Mouse (Mus musculus) frontal cortex, adult 2 months (tissue): ENCODE data around the gene Epo. TPM values are rescaled to one million over a fixed set of nuclear protein-coding genes. Genes with fewer than 3 reads are reported as not detected.
A peak's percentile ranks its signal among the peaks of the same experiment; 100 is the strongest.

ENCODE experiments used
- DNase-seq, 2 experiments: peaks; one replicate each; pipeline ENCODE4 v3.0.0; 2022; ENCODE audit warnings: low spot score in 1 of 2; ENCODE audit errors: extremely low spot score in 1 of 2
- polyA plus RNA-seq: library from polyadenylated mRNA; depleted of rRNA; stranded (reverse); fragments of >200 nt; gene quantifications from 2 replicates; pipeline ENCODE4 v1.2.3, GENCODE M21; 2012

The Epo gene
- polyA plus RNA-seq, 1 experiment: not detected

DNA sequence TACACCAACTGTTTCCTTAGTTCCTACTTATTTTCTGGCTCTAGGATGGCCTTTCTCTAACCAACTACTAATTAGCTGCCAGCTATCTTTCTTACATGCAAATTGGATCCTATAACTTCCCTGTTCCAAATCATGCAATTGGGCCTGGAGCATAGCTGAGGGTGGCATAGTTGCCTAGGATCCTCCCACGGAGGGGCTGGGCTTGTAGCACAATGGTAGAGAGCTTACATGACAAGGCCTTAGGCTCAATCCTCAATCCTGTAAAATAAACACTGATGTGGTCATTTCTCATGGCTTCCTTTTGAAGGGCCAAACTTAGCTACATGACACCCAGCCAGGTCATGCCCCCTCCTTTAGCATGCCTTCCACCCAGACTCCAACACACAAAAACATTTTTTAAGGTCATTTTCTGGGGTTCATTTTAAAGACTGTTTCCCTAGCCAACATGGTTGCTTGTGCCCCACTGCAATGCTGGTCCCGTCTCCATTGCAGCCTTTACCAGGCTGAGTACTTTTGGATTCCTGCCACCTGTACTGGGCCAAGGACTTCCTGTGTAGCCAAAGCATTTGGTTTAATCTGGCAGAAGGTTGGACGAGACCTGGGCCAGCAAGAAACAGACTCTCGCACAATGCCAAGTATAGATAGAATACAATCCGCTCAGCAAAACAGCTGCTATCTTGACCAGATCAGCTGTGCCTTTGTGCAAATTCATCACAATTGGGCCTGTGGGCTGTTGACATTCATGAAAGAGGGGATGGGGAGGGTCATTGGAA, 8.9 kb upstream of the Epo start:
- no peak for DNase-seq

DNA sequence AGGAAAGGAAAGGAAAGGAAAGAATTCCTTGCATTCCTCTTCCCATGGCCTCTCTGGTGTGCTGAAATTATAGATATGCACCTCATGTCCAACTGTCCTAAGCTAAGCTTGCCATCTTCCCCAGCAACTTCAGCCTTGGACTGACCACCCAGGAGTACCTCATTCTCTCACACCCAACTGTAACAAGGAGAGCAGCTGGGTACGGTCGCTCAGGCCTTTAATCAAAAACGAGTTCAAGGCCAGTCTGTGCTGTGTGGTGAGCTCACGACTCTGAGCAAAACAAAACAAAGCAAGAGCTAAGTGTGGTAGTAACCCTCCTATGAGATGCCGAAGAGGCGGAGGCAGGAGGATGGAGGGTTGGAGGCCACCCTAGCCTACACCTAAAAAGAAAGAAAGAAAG, 7.9 kb upstream of the Epo start:
- no peak for DNase-seq

DNA sequence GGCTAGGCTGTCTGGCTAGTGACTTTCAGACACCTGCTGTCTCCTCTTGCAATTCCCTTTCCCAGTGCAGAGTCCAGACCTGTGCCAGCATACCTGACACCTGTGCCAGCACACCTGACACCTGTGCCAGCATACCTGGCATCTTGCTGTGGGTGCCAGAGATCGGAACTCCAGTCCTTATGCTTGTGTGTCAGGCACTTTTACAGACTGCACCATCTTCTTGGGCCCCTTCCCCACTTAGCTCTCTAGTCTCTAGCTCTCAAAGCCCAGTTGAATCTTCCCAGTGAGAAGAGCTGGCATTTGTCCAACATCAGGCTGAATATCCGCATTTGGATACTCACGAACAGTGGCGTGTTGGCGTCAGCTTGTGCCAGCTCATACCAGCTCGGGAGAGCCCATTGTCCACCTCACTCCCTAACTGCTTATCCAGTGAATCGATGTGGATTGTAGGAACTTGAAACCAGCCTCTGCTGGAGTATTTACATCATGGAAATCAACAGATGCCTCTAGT, 6.3 kb upstream of the Epo start:
- peak in 1 of 2 experiments; percentile 75 for DNase-seq

DNA sequence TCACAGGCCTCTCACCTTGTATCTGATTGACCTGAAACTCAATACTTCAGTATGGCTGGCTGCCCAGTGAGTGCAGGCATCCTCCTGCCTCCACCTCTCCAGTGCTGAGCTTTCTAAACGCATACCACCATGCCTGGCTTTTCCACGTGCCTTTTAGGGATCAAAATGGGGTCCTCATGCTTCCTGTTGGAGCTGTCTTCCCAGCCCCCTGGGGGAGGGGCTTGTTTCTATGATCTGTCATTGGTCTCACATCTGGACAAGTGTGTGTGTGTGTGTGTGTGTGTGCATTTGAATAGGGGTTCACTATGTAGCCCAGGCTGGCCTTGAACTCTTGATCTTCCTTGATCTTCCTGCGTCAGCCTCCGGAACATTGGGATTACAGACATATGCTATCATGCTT, 4.4 kb upstream of the Epo start:
- no peak for DNase-seq

DNA sequence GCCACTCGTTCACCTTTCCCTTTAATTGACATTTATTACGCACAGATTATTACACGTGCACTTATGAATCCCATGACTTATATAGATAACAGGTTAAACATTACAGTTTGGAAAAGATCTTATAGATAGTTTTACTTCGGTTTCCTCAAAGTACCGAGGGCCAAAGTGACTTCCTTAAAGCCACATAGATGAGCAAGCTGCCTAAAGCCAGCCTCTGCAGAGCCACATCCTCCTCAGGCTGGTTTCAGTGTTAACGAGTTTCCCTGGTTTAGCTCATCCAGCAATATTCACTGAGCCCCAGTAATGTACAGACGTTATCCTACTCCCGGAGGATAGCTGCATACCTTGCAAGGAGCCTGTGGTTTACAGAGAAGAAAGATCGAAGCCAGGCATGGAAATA, 2.3 kb upstream of the Epo start:
- no peak for DNase-seq

DNA sequence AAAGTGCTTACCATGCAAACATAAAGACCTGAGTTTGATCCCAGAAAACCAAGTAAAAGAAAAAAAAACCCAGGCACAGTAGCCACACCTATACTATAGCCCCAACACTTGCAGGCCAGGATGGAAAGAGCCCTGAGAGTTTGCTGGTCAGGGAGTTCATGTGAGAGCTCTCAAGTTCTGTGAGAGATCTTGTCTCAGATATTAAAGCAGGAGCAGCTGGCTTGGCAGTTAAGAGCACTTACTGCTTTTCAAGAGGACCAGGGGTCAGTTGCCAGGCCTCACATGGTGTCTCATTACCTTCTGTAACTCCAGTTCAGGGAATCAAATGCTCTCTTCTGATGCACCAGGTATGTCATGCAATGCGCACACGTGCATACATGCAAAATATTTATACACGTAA, 1.7 kb upstream of the Epo start:
- DNase-seq: no peak

DNA sequence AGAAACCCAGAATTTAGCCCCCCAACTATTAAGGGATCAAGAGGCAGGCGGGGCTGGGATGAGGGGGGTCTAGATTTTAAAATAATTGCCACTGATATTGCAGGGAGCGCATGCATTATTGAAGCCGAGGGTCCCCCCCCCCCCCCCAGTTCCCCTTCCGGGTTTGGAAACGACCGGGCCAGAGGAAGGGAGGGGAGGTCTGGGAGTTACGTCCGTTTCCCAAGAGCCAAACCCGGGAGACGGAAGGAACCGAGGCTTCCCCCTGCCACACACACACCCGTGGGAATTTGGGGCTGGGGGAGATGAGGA, 280 bp downstream of the Epo start:
- DNase-seq: no peak

DNA sequence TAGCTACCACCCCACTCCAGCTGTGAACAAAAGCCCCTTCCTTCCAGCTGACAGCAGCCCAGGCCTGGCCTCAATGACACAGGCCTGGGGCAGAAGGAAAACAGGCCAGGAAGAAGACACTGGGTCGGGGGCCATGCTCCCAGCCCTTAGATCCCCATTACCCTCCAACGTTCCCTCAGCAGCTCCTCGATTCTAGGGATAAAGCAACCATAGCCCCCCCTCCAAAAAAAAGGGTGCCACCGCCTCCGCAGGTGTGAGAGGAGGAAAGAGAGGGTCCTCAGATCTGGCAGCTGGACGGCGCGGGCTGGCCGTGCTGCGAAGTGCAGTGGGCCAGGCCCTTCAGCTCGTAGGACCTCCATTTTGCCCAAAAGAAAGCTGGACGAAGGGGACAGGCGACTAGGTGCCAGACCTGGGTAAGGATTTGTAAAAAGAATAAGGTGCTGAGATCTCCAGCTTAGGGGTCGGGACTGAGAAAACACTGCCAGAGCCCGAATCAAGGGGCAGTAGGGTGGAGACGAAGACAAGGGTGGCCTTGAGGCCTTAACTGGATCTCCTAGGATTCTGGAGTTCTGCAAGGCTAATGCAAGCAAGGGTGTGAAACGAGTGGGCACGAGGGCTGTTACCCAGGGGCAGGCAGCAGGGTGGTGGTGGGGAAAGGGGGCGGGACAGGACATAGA, 773 bp downstream of the Epo start:
- no peak for DNase-seq

DNA sequence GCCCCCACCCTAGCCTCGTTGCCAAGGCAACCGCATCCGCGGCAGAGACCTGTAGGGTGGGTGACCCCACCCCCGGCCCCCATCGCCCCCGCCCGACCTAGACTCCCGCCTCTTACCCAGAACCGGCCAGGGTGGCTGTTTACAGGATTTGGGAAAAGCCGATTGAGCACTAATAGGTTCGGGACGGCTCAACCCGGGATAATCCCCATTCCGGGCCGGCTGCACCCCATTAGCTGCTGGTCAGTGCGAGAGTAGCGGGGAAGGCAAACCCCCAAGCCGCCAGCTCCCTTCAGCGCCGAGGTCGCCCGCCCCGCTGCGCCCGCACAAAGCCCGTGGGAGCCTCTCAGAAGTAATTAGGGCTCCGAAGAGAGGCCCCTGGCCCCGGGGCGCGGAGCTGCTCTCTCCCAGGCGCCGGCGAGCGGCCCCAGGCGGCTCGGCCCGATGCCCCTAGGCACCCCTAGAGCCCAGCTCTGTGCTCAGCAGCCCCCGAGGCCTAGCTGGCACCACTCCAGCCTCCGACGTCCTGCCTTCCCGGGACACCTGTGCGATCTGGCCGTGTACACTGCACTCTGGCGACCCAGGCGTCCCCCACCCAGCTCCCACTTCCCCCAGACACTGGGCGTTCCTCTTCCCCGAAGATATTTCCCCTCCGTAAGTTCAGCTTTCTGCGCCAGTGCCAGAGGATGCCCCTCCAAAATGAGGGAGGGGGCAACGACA, 1.5 kb downstream of the Epo start:
- DNase-seq: no peak

DNA sequence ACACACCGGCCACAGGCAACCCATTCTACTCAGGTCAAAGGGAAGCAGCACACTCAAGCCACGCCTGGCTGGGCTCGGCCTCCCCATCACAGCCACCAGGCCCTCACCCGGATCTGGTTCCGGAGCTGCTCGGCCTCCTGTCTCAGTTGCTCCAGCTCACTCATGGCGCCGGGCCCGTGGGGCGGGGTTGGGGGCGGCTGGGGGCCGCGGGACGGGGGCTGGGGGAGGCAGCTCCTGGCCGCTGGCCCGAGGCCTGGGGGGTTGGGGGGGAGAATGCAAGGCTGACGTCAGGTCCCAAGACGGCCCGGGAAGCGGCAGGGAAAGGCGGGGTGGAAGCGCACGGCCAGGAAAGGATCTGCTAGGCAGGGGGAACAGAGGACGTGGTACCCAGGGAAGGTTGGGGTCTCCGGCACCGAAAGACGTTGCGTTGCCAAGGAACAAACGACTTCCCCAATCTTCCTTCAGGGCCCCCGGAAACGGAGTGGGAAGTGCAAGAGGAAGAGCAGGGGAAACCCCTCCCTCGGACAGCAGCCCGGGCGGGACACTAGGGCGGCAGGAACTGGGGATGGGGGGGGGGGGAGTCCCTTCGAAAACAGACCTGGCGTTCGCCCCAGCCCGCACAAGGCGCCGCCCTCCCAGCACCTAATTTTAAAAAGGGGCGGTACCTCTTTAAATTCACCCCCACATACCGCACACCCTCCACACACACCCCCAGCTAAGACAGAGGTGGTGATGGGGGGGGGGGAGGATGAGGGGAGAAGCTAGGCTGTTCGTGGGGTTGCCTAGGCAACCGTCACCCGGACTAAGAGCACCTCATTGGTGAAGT, 2.2 kb downstream of the Epo start:
- DNase-seq: peak; percentile 73 to 84

DNA sequence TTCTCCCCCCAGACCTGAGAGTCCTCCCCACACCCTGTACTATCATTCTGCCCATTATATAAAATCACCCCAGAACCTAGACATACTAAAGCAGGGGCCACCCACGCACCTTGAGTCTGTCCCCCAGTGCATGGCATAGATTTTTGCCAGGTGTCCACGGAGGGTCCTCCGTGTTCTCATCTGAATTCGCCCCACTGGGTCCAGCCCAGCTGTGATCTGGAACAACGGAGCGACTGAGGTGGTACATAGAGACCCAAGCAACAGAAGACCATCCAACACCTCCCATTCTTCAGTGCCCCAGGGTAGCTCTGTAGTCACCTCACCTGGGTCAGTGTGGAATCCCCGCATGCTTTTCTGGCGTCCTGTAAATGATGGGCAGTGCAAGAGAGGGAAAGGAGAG, 3.0 kb downstream of the Epo start:
- DNase-seq: no peak

DNA sequence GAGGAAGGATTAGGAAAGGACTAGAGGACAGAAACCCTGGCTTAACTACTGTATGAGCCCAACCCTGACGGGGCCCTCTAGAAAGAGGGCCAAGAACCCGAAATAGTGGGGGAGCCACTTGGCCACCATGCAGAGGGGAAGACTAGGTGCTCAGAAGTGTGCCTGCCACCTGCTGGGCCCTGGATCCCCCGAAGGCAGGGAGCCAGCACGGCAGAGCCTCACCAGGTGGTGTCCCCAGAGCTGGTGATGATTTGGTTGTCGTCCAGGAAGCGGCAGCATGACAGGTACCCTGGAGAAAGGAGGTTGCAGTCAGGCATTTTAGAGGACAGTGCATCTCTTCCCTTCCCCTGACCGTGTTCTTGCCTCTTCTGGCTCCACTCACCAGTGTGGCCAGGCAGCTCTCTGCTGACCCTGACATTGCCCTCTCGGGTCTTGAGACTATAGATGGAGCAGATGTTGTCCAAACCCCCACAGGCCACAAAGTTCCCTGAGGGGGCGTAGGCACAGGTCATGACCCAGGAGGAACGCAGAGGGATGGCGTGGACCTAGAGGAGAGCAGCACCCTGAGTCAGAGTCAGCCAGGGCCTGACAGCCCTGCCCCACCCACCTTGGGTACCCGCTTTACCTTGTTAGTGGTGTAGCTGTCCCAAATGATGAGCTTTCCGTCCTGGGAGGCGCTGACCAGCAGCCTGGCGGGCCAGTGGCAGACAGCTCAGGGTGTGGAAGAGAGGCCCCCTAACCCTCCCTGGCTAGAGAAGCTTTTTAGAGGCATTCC, 3.6 kb downstream of the Epo start:
- no peak for DNase-seq

DNA sequence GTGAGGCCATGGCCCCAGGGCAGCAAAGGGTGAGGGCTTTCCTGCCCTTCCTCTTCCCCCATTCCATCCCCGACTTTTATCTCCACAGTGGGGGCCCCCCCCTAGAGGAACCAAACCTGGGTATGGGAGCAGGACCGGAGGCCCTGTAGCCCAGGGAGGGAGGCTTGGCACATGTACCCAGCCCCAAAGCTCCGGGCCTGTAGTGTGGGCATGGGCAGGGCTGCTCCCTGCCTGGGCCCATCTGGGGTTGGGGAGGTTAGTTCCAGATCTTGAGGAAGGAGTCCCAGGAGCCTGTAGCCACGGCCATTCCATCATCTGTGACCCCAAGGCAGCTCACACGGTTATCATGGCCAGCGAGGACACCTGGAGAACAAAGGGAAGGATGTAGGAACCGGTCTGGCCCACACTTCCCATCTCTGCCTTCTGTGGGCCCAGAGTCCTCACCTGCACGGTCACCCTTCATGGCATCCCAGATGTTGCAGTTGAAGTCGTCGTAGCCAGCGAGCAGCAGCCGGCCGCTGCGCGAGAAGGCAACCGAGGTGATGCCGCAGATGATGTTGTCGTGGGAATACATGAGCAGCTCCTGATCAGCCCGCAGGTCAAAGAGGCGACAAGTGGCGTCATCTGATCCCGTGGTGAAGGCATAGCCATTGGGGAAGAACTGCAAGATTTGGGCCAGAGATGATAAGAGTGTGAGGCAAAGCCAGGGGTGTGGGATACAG, 4.6 kb downstream of the Epo start:
- no peak for DNase-seq

DNA sequence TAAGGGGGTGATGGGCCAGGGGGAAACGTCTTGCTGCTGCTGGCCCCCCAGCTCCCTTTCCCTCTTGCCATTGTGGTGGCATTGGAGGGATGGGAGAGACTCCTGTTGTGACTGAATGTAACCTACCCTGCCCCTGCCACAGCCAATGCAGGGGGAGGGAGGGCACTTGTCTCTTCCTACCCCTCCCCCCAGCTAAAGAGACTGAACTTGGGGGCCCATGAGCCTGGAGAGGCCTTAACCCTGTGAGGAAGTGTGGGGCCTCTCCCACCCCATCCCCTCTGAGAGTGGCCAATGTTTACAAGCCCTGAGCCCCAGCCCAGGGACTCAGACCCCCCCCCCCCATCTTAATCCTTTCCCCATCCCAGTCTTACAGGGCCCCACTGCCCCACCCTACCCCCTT, 5.6 kb downstream of the Epo start:
- DNase-seq: no peak

DNA sequence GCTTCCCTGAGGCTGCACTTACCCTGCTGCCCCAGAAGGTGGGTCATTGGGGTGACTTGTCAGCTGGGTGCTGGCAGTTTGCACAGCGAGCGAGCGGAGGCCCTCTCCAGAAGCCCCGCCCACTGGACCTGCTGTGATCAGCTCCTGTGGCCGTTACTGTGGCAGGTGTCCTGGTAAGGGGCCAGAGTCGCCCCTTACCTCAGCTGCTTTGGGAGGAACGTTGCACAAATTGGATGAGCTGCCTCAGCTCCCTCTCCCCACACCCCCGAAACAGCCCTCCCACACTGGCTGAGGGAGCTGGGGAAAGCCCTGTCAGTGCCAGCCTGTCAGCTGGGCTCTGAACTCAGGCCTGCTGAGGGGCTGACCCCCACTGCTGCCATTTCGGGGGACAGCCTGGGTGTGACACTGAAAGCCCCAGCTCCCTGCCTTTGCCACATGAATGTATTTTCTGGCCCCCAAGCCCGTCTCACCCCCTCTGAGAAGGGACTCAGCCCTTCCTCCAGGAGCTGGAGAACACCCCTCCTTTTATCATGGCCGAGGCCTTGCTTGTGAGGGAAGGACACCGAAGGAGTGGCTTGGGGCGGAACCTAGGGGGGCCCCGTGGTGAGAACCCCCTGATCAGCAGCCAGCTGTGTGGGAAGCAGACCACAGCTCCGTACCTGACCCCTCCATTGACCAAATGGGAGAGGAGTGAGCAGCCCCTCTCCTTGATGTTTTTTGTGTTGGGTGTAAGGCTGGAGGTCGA, 6.7 kb downstream of the Epo start:
- DNase-seq: peak in 1 of 2 experiments; percentile 51

DNA sequence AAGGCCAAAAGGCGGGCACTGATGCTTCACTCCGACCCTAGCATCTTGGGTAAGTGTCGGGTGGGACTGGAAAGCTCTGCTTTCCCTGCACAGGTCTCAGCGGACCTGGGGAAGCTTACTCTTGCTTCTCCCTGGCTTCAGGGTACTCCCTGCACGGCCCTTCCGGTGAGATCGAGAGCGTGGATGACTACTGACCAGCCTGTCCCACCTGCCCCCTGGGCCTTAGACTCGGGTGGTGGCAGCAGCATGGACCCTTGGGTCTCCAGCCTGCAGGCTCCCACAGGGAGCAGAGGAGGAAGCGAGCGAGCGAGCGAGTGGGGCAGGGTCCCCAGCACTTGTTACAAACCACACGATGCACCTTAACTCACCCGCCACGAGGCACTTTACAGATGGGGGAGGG, 7.5 kb downstream of the Epo start:
- no peak for DNase-seq

DNA sequence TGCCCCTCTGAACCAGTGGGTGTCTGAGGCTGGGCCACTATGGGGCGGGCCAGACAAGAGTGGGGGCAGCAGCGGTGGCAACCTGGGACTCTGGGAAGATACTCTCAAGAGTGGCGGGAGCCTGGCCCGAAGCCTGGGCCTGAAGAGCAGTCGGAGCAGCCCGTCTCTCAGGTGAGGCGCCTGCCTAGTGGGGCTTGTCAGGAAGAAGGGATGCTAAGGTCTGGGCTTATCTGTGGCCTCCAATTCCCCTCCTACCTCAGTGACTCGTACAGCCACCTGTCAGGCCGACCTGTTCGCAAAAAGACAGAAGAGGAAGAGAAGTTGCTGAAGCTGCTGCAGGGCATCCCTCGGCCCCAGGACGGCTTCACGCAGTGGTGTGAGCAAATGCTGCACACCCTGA, 8.4 kb downstream of the Epo start:
- DNase-seq: no peak

DNA sequence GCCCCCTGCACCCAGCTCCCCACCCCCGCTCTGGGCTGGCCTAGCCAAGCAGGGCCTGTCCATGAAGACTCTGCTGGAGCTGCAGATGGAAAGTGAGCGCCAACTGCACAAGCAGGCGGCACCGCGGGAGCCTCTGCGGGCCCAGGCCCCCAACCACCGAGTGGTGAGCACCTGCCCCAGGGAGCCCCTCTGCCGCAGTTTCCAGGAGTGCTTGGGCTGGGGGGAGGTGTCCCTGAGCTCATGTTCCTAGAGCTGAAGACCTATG, 8.9 kb downstream of the Epo start:
- no peak for DNase-seq
